Mouse (Mus musculus) gastrocnemius, postnatal 10 days (tissue): ENCODE measurements around the gene Col6a5. TPM values are rescaled to one million over a fixed set of nuclear protein-coding genes. Genes with fewer than 3 reads are reported as not detected.
"Not testable (repeated sequence)": the region's sequence is repeated elsewhere in the genome, so short reads cannot be mapped to it uniquely, and the experiment has no call there.

Source experiments
- DNase-seq: peaks from one replicate; pipeline ENCODE4 v3.0.0; 2021; ENCODE audit warnings: mixed read lengths
- total RNA-seq, 2 experiments: library from RNA; stranded (reverse); gene quantifications; 2 replicates each; pipeline ENCODE4 v1.2.3; 2021

Gene Col6a5
- total RNA-seq, 2 experiments from 2014 or later, result 1.2 to 1.4 TPM

GRCm38 (mm10) chr9:105909352-105909751 lies 51.1 kb downstream of the Col6a5 start:
- DNase-seq, result no peak

DNA sequence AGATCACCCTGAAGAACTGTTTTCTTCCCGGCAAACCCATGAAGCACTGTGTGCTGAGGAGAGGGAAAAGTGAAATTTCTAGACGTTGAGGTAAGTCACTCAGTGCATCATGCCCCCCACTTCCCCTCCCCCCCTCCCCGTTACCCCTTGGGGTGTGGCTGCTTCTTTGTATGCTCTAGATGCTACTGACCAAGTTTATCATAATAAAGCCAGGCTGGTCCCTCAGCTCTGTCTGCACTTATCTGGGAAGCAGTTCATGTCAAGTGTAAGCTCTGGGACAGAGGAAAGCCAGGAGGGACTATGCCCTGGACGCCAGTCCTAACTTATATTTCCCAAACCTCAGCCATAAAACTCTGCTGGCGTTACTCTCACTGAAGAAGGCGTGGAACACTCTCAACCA lies 53.0 kb downstream of the Col6a5 start:
- DNase-seq, result no peak

- no peak for DNase-seq
Observed at GRCm38 (mm10) chr9:105887521-105887920, 72.9 kb downstream of the Col6a5 start.

DNA sequence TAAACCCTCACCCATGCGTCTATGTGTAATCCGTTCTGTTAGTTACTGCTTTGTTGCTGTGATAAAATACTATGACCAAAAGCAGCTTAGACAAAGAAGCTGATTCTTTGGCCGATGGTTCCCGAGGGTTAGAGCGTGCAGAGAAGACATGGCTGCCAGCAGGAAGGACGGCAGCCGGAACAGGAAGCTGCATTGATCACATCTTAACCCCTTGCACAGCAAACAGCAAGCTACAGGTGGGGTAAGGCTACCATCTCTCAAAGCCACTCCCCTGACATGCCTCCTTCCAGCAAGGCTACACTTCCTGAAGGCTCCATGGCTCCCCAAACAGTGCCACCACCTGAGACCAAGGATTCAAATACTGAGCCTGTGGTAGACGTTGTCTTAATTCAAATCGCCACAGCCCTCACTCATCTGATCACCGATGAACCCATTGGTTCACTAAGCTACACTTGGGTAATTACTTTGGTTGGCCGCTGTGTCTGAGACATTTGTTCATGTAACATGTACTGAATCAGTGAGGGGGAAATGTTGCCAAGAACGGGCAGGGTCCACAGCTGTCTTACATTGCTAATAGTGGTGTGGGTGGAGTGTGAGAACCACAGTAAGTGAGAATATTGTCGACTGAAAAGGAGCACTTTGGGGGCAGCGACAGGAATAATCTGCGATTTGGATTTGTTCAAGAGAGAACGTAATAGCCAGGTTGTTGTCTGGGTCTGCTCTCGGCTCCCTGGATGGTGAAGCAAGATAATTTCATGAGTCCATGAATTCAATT lies 75.6 kb downstream of the Col6a5 start:
- DNase-seq, result no peak

DNA sequence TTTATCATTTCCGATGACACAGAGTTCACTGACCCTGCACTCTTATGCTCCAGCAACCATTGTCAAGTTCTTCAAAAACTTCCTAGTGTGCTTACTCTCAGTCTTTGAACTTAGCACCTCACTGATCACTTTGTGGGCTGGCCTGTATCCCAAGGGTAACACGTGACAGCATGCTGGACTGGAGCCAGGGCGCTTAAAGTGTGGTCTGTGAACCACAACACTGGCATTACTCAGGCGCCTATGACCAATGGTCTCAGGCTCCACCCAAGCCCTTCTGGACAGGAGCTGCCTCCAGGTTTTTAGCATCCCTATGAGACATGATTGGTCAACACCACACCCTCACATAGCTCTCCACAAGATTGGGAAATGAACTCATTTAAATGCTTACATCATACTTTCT lies 79.7 kb downstream of the Col6a5 start:
- DNase-seq, result no peak

GRCm38 (mm10) chr9:105878365-105879108 lies 81.9 kb downstream of the Col6a5 start:
- no peak for DNase-seq

GRCm38 (mm10) chr9:105876124-105876523 lies 84.3 kb downstream of the Col6a5 start:
- no peak for DNase-seq

GRCm38 (mm10) chr9:105871643-105872042 lies 88.8 kb downstream of the Col6a5 start:
- DNase-seq, result peak; percentile 24

DNA sequence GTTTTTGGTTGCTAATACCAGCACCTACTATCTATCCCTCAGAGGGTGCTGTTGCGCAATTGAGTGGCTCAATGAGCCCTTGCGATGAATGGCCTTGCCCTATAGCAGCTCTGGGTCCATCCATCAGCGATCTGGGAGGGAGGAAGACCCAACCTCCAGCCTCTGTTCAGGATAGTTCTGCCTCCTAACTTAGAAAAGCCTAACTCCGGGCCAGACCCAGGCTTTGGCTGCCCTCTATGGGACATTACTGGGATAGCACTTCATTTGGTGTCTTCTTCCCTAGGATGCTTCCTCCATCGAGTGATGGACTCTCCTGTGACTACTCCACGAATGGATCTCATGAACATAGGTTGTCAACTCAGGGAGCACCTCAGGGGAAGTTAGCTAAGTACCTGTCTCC lies 102.7 kb downstream of the Col6a5 start:
- DNase-seq, result peak; percentile 73

DNA sequence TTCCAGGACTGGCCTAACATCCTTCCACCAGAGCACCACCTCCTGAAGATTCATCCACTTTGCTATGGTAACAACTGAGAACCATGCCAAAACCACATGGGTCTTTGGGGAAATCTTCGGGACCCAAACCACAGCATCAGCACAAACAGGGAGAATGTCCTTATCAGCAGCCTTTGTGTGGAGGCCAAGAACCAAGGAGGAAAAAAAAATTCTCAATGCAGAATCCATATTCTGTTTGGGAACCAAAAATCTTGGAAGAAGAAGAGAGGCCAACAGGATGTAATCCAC lies 107.7 kb downstream of the Col6a5 start:
- no peak for DNase-seq

DNA sequence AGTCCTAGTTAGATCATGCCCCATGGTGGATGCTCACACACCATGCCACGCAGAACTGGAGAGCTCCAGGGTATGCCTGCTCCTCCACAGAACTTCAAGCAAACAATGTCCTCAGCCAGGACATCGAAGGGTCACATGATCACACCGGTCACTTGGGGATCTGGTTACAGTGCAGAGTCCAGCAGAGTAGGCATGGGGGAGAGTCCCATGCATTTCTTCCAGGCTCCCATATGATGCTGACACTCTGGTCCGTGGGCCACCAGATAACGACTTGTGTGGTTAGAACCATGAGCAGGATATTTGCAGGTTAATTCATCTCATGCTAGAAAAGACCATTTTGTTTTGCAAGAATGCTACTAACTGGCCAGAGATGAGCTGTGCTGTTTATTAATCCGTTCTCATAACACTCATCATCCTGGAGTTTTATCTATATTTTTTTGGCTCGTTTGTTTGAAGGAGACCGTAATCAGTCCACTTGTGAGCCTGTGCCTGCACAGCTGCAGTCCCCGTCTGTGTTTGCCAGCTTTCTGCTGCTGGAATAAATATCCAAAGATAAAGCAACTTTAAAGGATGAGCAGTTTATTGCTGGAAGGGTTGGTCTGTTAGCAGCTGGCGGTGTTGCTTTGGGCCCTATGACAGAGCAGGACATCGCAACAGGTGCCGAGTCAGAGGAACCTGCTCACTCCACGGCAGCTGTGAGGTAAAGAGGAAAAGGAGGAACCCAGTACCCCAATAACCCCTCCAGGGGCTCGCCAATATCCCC lies 108.2 kb downstream of the Col6a5 start:
- DNase-seq, result no peak

GRCm38 (mm10) chr9:105851011-105851410 lies 109.4 kb downstream of the Col6a5 start:
- DNase-seq, result no peak

DNA sequence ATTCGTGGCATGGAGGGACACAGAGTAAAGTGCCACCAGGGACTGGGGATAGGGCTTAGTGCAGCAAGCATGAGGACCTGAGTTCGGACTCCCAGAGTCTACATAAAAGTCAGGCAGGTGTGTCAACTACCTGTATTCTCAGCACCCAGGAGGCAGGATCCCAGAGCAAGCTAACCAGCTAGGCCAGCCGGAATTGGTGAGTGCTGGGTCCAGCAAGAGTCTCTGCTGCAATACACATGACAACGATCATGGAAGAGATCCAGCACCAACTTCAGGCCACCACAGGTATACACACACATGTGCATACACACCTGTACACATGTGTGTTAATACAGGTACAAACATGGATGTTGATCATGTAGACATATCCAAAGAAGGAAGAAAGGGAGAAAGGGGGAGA lies 112.0 kb downstream of the Col6a5 start:
- DNase-seq, result no peak

DNA sequence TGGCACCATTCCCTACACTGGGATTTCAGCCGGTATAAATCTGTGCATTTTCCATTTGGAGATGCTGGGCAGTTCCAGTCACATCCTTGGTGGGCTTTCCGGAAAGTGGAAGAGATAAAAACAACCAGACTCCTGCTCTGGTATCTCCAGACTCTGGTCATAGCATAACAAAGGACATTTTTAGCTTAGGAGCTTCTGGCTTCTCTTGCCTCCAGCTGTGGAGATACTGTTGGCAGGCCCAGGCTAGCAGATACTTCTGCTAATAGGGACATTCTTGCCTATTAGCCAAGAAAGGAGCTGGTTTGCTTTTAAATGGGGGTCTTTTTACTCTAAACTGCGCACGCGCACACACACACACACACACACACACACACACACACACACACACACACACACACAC lies 113.2 kb downstream of the Col6a5 start:
- no peak for DNase-seq

DNA sequence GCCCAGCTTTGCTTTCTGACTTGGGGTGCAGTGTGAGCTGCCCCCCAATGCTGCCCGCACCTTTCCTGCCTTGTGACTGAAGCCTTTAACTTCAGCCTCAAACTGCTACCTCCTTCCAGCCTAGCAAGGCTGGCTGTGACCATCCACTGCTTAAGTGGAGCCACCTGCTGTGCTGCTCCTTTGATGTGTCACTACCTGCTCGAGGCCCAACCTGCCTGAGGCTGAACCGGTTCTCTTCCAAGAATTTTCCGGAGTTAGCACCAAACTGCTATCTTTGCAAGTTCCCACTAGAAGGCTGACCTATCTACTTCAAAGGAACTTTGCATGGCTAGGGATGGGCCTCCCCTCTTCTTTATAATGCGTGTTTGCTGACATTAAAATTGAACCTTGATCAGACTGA lies 119.1 kb downstream of the Col6a5 start:
- DNase-seq, result not testable (repeated sequence)

- DNase-seq, result no peak
Observed at GRCm38 (mm10) chr9:105839147-105839515, 121.3 kb downstream of the Col6a5 start.

DNA sequence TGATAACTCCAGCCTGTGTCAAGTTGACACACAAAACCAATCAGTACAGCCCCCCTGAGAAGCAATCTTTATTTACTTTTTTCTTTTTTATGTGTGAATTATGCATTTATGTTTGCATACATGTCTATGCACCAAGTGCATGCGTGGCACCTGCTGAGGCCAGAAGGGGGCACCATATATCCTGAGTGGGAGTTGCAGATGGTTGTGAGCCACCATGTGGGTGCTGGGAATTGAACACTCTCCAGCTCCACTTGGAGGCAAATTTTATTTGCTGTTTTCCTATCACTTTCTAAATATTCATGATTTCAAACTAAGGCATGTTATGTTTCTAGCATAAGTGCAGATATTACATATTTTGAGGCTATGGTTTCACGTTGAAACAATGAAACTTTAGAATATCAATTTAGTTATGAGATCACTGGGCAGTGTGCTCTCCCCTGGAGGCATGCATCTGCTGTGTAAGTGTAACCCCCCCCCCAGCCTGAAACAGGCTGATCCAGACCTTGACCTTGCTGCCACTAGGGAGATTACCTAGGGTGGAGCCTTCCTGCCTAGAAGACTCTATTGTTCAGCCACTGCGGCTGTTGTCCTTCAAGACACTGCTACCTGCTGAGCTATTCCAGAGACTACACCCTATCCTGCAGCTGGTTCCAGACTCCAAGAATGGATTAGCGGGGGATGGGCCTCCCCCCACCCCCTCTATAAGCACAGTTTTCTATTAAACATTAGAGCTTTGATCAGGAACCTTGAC lies 121.9 kb downstream of the Col6a5 start:
- no peak for DNase-seq

DNA sequence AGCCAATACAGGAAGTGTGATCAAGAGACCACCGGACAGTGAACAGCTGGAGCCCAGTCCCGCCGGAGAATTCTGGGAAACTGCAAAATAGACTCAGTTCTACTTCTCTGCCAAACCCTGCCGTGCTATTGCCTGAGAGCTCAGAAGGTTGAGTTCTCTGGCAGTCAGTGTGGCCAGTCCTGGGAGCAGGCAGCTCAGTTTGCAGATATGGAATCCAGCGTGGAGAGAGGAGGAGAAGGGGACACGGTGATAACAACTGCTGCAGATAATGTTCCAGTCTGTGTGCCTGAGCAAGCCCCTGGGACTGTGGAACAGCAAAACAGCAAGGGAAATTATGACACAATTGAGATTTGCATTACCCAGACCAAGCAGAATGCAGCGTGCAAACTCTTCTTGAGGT lies 124.9 kb downstream of the Col6a5 start:
- no peak for DNase-seq

GRCm38 (mm10) chr9:105834799-105835198 lies 125.6 kb downstream of the Col6a5 start:
- no peak for DNase-seq

DNA sequence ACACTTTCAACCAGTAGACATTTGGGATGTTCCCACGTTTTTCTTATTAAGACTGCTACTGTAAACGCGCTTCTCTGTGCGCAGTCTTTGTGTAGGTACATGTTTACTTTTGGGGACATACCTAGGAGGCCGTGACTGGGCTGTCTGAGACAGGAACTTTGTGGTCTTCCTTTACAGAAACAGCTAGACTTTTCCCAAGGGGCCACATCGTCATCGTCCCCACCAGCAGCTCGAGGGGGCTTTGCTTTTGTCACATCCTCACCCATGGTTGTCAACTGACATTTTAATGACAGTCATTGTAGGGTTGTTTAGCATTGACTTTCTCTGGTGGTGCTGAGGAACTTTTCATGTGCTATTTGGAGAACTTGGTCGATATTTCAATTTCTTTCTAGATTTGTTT lies 129.2 kb downstream of the Col6a5 start:
- DNase-seq, result no peak

DNA sequence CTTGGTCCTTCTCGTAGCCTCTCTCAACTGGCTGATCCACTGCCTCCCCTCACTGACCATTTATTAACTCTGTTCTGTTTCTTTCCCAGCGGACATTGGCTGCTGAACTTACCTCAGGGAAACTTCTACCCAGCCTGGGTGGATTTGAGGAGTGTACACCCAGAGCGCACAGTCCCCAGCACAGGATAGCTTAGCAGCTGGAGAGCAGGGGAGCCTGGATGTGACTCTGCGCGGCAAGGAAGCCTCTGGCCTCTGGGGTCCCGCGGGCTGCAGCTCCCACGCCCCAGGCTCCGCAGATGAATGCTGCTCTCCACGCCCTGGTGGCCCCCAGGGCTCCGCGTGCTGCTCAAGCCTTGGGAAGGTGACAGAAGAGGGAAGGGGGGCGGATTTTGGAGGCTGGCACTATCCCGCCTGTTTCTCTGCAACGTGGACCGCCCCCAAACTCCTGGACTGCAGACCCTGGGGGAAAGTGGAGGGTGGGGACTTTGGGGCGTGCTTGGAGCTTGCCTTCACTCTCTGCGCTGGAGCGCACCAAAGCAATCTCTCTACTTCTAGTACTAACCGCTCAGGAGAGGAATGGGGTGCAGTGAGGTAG lies 132.6 kb downstream of the Col6a5 start, which contains the start of gene Col6a6:
Col6a6 (minus strand) TSS at position 370 of the 595 bp plus-strand sequence.
- peak; percentile 40 for DNase-seq

DNA sequence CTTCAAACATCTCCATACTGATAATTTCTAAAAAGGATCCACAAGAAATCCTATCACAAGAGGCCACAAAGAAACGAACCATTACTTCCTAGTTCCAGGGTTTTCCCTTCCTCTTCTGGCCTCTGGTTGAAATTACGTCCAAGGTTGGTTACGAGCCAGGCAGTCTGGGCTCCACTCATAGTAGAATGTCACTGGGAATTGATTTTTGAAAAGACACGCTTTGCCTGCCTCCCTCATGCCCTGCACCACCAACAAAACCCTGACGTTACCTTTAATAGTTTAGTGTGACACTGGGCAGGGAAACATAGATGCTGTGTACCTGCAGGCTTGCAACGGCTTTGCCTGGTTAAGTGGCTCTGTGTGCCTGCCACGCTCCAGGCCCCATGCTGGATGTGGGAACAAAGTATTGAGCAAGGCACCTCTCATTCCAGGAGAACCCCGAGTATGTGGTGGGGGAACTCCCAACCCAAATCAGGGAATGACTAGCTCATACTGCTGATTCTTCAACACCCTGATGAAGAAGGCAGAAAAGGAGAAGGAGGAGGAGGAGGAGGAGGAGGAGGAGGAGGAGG lies 133.3 kb downstream of the Col6a5 start:
- peak; percentile 65 for DNase-seq
